Mouse (Mus musculus): Measurements from ENCODE around the gene Rnf40. TPM values are rescaled to one million over a fixed set of nuclear protein-coding genes. Genes with fewer than 3 reads are reported as not detected.
"Not testable (repeated sequence)": the region's sequence is repeated elsewhere in the genome, so short reads cannot be mapped to it uniquely, and the experiment has no call there.

The Rnf40 gene
- total RNA-seq, 2 experiments from 2014 or later: 46.5 to 53.9 TPM

DNA sequence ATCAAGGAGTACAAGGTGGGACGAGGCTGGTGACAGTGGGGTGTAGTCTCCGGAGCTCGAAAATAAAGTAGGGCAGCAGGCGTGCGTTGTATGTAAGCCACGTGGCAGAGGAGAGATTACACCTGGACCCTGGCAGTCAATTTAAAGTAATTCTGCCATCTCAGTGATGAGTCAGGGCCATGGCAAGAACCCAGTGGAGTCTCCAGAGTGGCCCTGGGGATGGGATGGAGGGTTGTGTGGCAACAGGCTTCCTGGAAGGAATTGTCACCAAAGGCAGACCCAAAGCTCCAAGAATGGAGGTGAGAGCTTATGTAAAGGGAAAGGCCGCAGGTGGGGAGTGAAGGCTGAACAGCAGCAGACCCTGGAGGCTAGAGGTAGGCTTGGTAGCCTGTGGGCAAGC lies 12.0 kb downstream of the Rnf40 start:
- intact Hi-C loops (cut with DNase I): no loop called here
- DNase-seq: no peak

DNA sequence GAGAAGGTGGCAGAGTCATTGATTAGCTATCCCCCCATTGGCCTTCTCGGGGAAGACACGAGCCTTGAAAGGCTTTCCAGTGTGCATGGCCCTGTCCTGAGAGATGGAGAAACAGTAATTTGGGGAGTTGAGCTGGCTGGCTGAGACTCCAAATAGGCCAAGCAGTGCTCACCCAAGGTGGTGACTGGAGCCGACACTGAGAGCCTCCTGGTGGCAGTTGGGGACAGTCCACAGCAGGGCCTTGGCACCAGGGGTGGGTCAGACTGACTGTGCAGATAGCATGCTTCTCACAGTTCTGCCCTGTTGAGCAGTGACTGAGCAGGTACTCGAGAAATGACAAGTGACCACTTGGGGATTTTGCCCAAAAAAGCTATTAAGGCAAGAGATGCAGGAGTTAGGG lies 13.2 kb downstream of the Rnf40 start:
- intact Hi-C loops (cut with DNase I): no loop called here
- no peak for DNase-seq

DNA sequence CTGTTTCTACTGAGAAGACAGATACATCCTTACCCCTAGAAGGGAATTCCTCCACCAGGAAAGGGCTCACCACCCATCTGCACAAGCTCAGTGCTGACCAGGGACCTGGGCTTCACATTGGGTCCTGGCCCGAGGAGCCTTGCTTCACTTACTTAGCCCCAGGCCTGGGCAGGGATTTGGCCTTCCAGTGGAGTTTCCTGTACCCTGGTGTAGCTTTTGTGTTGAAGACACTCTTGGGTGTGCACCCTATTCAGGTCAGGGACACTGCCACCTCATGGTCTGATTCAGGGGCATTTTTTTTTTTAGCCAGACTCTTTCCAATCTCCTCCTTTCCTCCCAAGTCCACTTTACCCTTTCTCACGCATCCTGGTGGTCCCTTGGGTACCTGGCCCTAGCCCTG lies 14.3 kb downstream of the Rnf40 start:
- intact Hi-C loops (cut with DNase I): no loop called here
- no peak for DNase-seq

DNA sequence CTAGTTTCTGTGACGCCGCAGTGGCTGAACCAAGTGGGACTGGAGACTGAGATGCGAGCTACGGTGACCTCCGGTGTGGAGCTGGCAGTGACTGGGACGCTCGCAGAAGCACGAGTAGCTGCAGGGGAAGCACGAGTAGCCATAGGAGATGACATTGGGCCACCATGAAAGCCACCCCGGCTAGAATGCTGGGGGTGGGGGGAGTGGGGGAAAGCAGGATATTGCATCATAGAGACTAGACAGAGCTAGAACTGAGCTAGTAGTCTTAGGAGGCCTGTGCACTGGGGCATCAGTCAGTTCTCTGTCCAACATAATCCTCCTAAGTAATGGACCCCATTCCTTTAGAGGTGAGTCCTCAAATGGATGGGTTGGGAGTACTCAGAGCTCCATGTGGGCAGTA lies 15.7 kb downstream of the Rnf40 start:
- intact Hi-C loops (cut with DNase I): no loop called here

DNA sequence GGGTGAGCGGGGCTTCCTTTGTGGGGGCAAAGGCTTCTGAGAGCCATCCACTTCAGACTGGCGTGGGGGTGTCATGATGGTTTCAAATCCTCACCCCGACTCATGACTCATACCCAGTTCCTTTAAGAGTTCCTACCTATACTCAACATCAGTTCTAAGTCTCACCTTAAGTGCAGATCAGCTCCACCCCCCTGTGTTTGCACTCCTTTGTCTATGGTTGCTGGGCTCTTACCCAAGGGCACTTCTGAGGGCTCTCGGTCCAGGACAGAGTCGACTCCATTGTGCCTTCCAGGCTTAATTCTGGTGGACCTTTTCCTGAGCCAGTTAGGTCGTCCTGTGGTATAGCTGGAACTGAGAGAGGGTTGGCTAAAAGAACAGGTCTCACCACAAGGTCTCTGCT lies 18.6 kb downstream of the Rnf40 start:
- DNase-seq: no peak
- intact Hi-C loops (cut with DNase I): no loop called here

More for the DNA sequence above, 15.7 kb downstream of the Rnf40 start:
- DNase-seq: no peak

DNA sequence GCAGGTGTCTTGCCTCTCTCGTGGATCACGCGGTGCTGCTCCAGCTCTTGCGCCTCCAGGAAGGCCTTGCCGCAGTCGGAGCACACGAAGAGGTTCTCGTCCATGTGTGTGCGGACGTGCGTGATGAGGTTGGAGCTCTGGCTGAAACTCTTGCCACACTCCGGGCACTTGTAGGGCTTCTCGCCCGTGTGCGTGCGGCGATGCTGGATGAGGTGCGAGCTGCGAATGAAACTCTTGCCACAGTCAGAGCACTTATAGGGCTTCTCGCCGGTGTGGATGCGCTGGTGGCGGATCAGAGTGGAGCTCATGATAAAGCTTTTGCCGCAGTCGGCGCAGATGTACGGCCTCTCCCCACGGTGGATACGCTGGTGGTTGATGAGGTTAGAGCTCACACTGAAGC lies 22.4 kb downstream of the Rnf40 start:
- intact Hi-C loops (cut with DNase I): no loop called here
- DNase-seq: no peak

DNA sequence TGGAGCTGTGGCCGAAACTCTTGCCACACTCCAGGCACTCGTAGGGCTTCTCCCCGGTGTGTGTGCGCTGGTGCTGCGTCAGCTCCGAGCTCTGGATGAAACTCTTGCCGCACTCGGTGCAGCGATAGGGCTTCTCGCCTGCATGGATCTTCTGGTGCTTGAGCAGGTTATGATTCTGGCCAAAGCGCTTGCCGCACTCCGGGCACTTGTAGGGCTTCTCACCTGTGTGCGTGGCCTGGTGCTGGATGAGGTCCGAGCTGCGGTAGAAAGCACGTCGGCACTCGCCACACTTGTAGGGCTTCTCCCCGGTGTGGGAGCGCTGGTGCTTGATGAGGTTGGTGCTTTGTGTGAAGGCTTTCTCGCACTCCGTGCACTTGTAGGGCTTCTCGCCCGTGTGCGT lies 23.0 kb downstream of the Rnf40 start:
- DNase-seq: no peak
- intact Hi-C loops (cut with DNase I): no loop called here

DNA sequence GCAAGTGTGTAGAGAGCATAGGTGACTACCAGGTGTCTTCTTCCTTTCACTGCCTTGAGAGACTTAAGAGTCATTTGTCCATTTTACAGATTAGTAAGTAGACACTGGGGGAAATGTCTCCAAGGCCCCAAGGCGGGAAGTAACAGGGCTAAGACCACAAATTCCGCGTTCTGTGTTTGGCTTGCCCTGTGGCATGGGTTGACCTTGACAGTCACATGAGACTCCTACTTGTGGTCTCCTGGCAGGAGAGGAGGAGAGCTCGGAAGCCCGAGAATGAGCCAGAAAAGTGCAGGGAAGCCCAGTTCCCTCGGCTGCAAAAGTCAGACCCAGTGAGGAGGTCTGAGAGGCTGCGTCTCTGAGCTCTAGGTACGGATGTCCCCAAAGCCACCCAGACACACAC lies 24.9 kb downstream of the Rnf40 start:
- DNase-seq: no peak
- intact Hi-C loops (cut with DNase I): no loop called here

DNA sequence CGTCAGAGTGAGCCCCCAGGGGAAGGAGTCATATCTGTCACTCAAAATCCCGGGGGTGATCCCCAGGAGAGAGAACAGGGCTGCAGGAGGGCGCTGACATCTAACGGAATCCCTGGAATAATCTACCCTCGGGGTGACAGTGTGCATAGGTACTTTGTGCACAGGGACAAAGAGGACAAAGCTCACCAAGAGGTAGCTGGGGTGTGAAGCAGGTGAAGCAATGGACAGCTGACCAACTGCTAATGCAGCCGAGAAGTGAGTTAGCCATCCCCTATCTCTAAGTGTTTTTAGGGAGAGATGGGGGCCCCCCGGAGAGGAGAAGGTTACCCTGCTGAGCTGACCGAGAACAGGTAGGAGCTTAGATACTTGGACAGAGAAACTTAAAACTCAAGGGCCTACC lies 25.5 kb downstream of the Rnf40 start:
- no peak for DNase-seq
- intact Hi-C loops (cut with DNase I): loop anchor here (1.0 kb wide), 1 partner anchor 26 kb away; no protein-coding TSS in a partner anchor

DNA sequence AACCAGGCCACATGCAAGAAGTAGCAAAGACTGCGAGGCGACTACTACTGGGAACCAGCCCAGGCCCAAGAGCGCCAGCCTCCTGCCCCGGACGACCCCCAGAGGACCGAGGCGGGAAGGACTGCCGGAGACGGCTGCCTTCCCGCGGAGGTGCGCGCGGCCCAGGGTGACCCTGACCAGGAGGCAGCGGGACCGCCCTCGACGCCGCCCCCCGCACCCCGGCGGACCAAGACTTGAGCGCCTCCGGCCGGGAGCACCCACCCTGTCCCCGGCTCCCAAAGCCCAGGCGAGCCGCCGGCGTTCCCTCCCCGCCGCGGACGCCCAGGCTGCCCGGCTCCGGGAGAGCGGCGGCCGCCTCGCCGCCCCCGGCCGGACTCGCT lies 25.9 kb downstream of the Rnf40 start:
- intact Hi-C loops (cut with DNase I): loop anchor here (1.0 kb wide), 1 partner anchor 26 kb away; no protein-coding TSS in a partner anchor
- peak; percentile 71 to 73 for DNase-seq

DNA sequence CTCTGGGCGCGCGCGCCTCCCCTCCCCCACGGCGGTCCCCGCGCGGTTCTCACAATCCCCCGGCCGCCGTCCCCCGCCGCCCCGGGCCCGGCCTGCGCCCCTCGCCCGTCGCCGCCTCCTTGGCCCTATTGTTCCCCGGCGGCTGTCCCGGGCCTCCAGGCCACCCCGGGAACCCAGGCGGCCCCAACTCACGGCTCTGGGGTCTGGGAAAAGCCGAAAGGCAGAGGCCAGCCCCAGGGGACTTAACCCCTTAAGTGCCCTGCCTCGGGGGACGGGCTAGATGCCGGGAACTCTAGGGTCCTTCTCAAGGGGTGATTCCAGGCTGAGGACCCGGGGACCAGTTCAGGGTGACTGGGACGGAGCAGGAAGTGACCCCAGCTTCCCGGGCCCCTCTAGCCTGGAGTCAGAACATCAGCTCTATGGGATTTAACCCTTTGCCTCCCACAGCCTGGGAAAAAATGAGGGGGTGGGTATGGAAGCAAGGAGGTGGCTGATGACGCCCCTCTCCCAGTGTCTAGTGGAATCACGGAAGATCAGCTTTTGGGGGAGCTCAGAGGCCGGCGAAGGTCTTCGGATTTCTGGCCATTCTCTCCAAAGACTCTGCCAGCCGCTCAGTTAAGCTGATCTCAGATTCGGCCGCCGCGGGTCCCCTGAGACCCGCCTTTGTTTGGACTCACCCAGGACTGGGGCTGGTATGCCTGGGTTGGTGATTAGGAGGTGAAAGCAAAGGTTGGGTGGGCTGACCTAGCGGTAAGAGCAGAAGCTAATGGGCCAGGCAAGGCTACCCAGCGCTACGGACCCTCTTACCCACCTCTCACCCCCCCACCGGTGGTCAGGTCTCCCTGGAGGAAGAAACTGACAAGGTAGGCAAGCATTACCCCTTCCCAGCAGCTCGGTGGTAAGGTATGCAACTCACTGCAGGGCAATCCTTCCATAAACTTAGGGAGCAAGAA lies 26.6 kb downstream of the Rnf40 start, which contains the start of gene Zfp629:
Gene Zfp629, minus strand, starts transcription at position 907 of the 953 bp plus-strand sequence.
- intact Hi-C loops (cut with DNase I): loop anchor here (1.0 kb wide), 1 partner anchor 25 kb away; no protein-coding TSS in a partner anchor
- peak; percentile 72 to 84 for DNase-seq

DNA sequence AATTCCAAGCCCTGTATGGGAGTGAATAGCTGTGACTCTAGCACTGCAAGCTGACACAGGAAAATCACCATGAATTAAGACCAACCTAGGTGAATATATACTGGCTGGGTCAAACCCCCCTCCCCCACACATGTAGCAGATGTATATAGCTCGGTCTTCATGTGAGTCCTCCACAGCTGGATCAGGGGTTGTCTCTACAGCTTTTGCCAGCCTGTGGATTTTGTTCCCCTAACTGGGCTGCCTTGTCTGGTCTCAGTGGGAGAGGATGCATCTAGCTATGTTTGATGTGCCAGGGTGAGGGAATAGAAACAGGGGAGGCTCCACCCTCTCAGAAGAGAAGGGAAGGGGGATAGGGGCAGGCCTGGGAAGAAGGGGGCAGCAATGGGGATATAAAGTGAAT lies 27.8 kb downstream of the Rnf40 start:
- intact Hi-C loops (cut with DNase I): no loop called here
- DNase-seq: no peak

DNA sequence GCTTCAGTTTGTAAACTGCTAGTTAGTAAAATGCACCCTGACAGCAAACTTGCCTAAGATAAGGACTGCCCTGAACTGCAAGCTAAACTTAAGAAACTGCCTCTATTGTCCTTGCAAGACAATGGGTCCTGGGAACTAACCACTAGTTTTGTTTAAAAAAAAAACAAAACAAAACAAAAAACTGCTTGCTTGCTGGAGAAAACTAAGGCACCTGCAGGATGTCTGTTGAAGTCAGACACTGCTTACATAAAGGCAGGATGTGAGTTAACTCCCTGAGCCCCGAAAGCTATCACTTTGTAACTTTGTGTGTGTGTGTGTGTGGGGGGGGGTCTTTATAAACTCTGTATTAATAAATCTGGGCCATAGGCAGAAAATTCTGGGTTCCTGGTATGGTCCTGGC lies 28.3 kb downstream of the Rnf40 start:
- intact Hi-C loops (cut with DNase I): no loop called here
- no peak for DNase-seq

DNA sequence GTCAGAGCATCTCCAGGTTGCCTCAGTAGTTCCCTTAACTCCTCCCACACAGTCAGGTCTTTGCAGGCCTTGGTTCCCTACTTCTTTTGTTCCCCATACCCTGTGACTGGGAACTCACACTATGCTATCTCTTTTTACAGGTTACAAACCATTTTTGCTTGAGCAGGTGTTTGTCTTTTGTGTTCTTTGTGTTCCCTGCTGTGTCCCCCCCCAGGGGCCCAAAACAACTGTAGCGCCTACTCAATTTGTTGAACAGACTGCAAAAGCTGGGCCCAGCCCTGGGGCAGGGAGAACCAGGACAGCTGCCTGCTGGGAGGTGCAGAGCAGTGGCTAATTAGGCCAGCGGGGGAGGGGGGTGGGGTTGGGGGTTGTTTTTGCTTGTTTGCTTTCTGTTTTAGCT lies 29.4 kb downstream of the Rnf40 start:
- no peak for DNase-seq
- intact Hi-C loops (cut with DNase I): no loop called here

DNA sequence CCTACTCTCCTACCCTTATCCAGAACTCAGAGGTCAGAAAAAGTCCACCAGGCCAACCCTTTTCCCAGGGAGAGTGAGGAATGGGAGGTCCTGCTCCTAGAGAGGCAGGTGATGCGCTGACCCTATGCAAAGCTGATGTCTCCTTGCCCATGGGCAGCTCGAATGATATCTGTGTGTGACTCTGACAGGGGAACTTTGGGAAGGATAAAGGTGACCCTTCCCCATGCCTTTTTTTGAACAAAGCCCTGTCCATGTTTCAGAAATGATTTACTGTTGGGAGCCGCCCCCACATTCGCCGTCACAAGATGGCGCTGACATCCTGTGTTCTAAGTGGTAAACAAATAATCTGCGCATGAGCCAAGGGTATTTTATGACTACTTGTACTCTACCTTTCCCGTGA lies 29.8 kb downstream of the Rnf40 start:
- DNase-seq; intact Hi-C loops (cut with DNase I): not testable (repeated sequence)

DNA sequence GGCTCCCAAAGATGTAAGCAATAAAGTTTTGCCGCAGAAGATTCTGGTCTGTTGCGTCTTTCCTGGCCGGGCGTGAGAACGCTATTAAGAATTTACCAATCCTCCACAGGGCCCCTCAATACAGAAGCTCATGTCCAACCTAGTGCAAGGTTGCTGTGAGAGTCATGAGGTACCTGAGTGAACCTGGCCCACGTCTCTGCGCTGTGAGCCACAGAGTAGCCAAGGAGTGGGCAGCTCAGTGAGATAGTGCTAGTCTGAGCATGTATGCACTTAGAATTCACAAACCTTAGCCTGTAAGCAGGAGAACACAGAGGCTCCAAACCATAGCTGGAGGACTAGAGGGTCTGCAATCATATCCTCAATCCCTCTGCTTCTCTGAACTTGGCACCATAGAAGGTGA lies 37.5 kb downstream of the Rnf40 start:
- DNase-seq: no peak
- intact Hi-C loops (cut with DNase I): no loop called here

DNA sequence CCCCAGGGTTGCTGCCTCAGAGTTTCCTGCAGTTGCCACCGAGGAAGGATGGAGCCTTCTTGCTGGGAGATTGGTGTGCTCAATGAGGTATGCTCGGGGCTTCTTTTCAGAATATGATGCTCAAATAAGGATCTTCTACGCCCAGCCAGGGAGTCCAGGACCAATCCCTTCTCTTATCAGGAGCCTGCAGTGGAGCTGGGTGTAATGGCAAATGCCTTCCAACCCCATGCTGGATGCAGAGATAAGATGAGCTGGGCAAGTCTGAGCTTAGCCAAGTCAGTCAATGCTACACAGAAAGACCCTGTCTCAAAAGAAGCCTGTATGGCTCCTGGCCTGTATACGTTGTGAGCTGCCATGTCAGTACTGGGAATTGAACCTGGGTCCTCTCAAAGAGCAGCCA lies 37.9 kb downstream of the Rnf40 start:
- no peak for DNase-seq
- intact Hi-C loops (cut with DNase I): no loop called here

DNA sequence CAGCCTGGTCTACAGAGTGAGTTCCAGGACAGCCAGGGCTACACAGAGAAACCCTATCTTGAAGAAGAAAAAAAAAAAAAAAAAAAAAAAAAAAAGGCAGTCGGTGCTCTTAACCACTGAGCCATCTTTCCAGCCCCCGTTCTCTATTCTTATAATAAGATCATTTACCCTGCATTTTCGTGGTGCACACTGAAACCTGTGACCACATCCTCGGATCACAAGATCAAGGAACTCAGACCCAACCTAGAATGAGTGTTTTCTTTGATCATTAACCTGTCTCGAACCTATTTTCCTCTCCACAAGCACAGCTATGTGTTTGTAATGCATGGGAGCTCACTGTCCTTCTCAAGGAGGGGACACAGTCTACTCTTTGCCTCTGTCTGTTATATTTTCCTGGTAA lies 40.1 kb downstream of the Rnf40 start:
- no peak for DNase-seq
- intact Hi-C loops (cut with DNase I): no loop called here

DNA sequence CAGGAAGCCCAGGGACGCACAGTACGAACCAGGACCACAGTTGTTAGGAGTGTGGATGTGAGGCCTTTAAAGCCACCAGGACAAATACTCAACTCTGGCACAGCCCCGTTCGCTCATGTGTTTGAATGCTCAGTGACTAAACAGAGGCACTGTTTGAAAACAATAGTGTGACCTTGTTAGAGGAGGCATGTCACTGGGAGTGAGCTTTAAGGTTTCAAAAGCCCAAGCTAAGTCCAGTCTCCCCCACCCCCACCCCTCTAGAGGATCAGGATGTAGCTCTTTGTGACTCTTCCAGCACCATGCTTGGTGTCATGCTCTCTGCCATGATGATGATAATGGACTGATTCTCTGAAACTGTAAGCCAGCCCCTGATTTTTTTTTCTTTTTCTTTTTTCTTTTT lies 42.8 kb downstream of the Rnf40 start:
- intact Hi-C loops (cut with DNase I): no loop called here
- DNase-seq: no peak

DNA sequence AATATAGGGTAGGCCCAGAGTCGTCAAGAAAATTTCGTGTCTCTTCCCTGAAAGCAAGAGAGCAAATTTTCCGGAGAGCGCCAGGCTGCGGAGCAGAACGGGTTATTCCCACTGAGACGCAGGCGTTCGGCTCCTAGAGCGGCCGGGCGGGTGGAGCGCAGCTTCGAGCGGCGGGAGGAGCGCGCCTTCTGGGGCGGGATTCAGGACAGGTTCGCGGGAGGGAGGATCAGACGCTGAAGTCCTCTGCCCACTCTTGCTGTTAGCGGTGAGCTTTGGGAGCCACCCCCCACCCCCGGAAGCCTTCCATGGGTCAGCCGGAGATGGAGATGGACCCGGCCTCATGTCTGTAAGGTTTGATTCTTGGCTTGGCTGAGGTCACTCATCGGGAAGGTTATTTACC lies 48.4 kb downstream of the Rnf40 start:
- intact Hi-C loops (cut with DNase I): no loop called here
- peak; percentile 81 to 87 for DNase-seq

DNA sequence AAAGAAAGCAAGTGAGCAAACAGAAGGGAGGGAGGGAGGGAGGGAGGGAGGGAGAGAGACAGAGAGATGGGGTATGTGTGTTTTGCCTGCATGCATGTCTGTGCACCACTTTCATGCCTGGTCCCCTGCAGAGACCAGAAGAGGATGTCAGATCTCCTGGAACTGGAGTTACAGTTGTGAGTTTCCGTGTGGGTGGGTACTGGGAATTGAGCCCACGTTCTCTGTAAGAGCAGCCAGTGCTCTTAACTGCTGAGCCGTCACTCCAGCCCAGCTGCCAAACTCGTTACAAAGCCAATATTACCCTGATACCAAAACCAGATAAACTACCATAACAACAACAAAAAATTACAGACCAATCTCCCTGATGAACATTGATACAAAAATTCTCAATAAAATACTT lies 52.7 kb downstream of the Rnf40 start:
- intact Hi-C loops (cut with DNase I): no loop called here
- peak; percentile 7 to 12 for DNase-seq

DNA sequence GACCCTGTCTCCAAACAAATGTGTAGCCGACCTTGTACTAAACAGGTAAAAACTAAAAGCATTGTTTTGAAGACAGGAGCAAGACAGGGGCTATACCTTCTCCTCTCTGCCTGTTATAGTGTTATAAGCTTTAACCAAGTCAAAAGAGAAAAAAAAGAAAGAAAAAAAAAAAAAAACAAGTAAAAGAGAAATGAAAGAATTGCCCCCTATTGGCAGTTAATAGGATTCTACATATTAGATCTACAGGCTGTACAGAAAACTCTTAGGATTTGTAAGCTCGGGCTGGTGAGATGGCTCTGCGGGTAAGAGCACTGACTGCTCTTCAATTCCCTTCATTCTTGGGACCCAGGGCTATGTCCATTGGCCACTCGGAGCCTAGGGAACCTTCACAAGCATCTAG lies 53.7 kb downstream of the Rnf40 start:
- intact Hi-C loops (cut with DNase I): no loop called here
- no peak for DNase-seq
